Mouse (Mus musculus) hindbrain, embryonic 11.5 days (tissue): ENCODE data around the gene Zfp362. TPM values are rescaled to one million over a fixed set of nuclear protein-coding genes. Genes with fewer than 3 reads are reported as not detected.
A peak's percentile ranks its signal among the peaks of the same experiment; 100 is the strongest.

Experiments
- ATAC-seq: fragments of 200-750 bp; cut with Nextera tagmentation; 2 replicates; pipeline ENCODE4 v1.8.0; 2017; ENCODE audit warnings: mild to moderate bottlenecking, moderate TSS enrichment, moderate library complexity; ENCODE audit not compliant: low FRiP score
- DNase-seq: peaks from one replicate; pipeline ENCODE4 v3.0.0-alpha.2; 2015; ENCODE audit warnings: low spot score
- H3K27ac ChIP-seq: fragments of 300-500 bp; sonication (generic); 2 replicates; pipeline ENCODE4 v1.5.1; 2014; ENCODE audit warnings: mild to moderate bottlenecking, low read depth, low read length
- H3K27me3 ChIP-seq: fragments of 300-500 bp; sonication (generic); 2 replicates; pipeline ENCODE4 v1.6.1; 2014; ENCODE audit warnings: mild to moderate bottlenecking, low read length, moderate library complexity, mixed read lengths; ENCODE audit not compliant: control insufficient read depth, insufficient read depth
- H3K36me3 ChIP-seq: fragments of 300-500 bp; sonication (generic); 2 replicates; pipeline ENCODE4 v1.6.1; 2014; ENCODE audit warnings: mild to moderate bottlenecking, low read length, moderate library complexity, mixed read lengths; ENCODE audit not compliant: control insufficient read depth, insufficient read depth
- H3K4me1 ChIP-seq: fragments of 300-500 bp; sonication (generic); replicated peaks from 2 replicates; pipeline ENCODE4 v1.6.1; 2014; ENCODE audit warnings: low read length, mixed read lengths; ENCODE audit not compliant: control insufficient read depth, insufficient read depth
- H3K4me2 ChIP-seq: fragments of 300-500 bp; sonication (generic); replicated peaks from 2 replicates; pipeline ENCODE4 v1.6.1; 2014; ENCODE audit warnings: mild to moderate bottlenecking, low read depth, low read length
- H3K4me3 ChIP-seq: fragments of 300-500 bp; sonication (generic); 2 replicates; pipeline ENCODE4 v1.5.1; 2014; ENCODE audit warnings: low read depth, low read length
- H3K9ac ChIP-seq: fragments of 300-500 bp; sonication (generic); 2 replicates; pipeline ENCODE4 v1.6.1; 2014; ENCODE audit warnings: low read depth, low read length
- H3K9me3 ChIP-seq: fragments of 300-500 bp; sonication (generic); 2 replicates; pipeline ENCODE4 v1.6.1; 2016; ENCODE audit warnings: low read length; ENCODE audit not compliant: control insufficient read depth
- WGBS: fragments of 180-500 bp; shearing (Covaris S2); extraction: QIAGEN DNeasy Blood & Tissue Kit; methylation state at CpG from one replicate; pipeline ENCODE4 v1.1.7; 2014; 5-methylcytosine and 5-hydroxymethylcytosine counted together
- polyA plus RNA-seq: library from polyadenylated mRNA; unstranded; fragments of >200 nt; fragmentation: Nextera tagmentation; extraction: Ambion mirVana; gene quantifications from 2 replicates; pipeline ENCODE4 v1.2.1, GENCODE M21; 2014

Gene Zfp362
- polyA plus RNA-seq, 1 experiment from 2014 or later, result 30.4 TPM

DNA sequence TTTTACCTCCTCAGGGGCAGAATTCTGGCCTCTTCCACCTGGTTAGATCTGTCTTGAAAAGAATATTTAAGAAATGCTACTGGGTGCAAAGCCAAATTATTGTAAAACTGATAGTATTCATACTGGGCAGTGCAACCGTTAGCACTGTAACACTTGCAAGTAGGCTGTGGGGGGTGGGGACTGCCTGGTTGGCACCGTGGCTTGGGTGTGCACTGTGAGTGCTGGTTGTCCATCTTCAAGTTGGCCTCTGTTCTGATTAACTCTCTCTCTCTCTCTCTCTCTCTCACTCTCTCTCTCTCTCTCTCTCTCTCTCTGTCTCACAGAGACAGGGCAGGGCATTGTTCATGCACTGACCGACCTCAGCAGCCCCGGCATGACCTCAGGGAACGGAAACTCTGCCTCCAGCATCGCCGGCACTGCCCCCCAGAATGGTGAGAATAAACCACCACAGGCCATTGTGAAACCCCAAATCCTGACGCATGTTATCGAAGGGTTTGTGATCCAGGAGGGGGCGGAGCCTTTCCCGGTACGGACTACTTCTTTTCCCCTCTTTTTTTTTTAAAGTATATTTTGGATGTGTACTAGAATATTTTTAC, 62.7 kb downstream of the Zfp362 start:
- H3K36me3 ChIP-seq, result peaks cover 29% of the 10 kb centered on the region
- 73% methylated on average over 12 of the region's 12 CpGs for WGBS
- H3K9ac ChIP-seq, result no peak overlapping the region
- no peaks in the 10 kb centered on the region for H3K9me3 ChIP-seq
- H3K27me3 ChIP-seq, result no peaks in the 10 kb centered on the region
- peaks cover under 1% of the 10 kb centered on the region; the same call in 1 of the 2 replicates for H3K4me1 ChIP-seq
- DNase-seq (no peak), ATAC-seq (no peak)
- H3K27ac ChIP-seq, result no peak overlapping the region
- H3K4me2 ChIP-seq, result no peak overlapping the region
- H3K4me3 ChIP-seq, result no peak overlapping the region

DNA sequence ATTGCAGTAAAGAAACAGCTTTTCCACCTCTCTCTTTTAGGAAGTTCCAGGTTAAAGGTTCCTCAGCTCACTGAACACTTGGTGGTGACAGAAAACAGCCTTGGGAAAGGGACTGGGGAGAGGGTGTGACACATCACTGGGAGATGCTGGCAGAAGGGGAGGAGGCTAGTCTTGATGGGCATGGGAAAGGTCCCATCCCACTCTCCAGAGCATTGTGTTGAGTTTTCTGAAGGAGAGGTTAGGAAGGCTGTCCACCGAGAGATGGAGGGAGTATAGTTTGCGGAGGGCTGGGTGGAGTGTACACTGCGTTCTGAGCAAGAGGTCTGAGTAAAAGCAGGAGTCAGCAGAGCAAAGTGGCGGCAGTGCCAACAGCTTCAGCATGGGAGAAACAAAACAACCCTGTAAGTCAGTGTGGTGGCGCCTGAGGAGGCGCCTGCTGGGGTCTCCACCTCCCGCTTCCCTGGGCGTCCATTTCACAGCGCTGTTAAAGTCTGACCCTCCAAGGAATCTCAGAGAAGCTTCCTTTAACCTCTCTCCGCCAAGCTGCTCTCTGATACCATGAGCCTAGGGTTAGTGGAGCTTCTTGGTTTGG, 63.4 kb downstream of the Zfp362 start:
- 52% methylated on average over 10 of the region's 10 CpGs for WGBS

GRCm38 (mm10) chr4:128741906-128742305, 63.9 kb downstream of the Zfp362 start:
- Histone ChIP-seq H3K4me1 (peaks cover 10% of the 10 kb centered on the region; the same call in 1 of the 2 replicates), H3K9me3 (no peaks in the 10 kb centered on the region), H3K9ac (no peak overlapping the region), H3K27ac (no peak overlapping the region), H3K27me3 (no peaks in the 10 kb centered on the region), H3K4me3 (no peak overlapping the region), H3K4me2 (no peak overlapping the region), H3K36me3 (peaks cover 20% of the 10 kb centered on the region)
- DNase-seq (no peak), ATAC-seq (no peak)
- WGBS, result 37% methylated on average over 5 of the region's 5 CpGs

More for the DNA sequence above, 63.4 kb downstream of the Zfp362 start:
- peaks cover 25% of the 10 kb centered on the region for H3K36me3 ChIP-seq
- no peaks in the 10 kb centered on the region for H3K27me3 ChIP-seq
- H3K4me1 ChIP-seq, result peaks cover 6% of the 10 kb centered on the region; the same call in 1 of the 2 replicates
- no peak overlapping the region for H3K27ac ChIP-seq
- ATAC-seq (no peak), DNase-seq (no peak)
- no peaks in the 10 kb centered on the region for H3K9me3 ChIP-seq
- no peak overlapping the region for H3K9ac ChIP-seq
- no peak overlapping the region for H3K4me2 ChIP-seq
- H3K4me3 ChIP-seq, result no peak overlapping the region

DNA sequence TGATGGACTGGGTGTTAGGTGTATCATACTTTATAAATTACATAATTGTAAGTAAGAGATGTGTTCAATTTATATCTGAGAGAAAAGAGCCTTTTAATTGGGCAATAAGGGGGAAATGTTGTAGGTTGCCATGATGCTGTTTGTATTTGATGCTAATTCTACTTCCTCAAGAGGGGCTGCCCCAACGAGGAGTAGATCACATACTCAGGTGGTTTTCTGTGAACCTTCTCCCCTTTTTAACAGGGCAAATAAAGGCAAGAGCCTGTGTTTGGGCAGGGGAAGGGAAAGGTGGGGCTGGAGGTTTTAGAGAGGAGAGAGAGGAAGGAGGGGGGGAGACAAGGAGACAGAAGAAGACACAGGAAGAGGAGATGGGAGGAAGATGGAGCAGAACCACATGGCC, 65.0 kb downstream of the Zfp362 start:
- no peak overlapping the region for H3K9ac ChIP-seq
- ATAC-seq (no peak), DNase-seq (no peak)
- H3K4me3 ChIP-seq, result no peak overlapping the region
- no peaks in the 10 kb centered on the region for H3K9me3 ChIP-seq
- H3K4me1 ChIP-seq, result peaks cover 18% of the 10 kb centered on the region
- H3K27me3 ChIP-seq, result no peaks in the 10 kb centered on the region
- no peak overlapping the region for H3K4me2 ChIP-seq
- H3K27ac ChIP-seq, result no peak overlapping the region
- 70% methylated on average over 1 of the region's 1 CpGs for WGBS
- peaks cover 15% of the 10 kb centered on the region; the same call in 1 of the 2 replicates for H3K36me3 ChIP-seq

DNA sequence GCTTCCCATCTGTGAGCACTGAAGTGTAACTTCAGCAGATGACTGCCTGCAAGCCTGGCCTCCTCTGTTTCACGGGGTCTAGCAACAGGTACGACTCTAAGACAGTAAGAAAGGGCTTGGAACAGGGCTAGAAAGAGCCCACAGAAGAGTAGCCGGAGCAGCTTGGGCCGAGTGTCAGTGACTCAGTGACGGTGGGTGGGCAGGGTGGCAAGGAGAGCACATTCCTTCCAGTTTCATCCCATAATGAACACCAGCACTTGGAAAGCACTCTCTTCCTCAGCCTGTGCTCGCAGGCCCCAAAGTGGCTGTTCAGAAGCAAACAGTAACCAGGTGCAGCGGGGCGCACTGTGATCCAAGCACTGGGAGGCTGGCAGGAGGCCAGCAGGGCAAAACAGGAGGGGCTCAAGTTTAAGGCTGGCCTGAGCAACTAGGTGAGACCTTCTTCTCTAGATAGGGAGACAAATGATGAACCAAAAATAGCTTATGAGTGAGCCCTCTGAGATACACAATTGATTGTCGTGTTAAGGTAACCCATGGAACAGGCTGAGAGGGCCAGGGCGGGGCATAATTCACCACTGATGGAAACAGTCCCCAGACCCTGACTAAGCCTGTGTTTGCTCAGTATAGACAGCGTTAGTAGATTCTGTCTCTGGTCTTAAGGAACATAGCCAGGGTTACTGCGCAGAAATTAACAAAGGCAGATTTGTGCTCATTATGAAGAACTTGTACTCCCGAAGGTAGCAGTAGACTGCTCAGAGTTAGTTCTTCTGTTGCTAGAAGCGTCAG, 67.8 kb downstream of the Zfp362 start:
- WGBS, result 67% methylated on average over 14 of the region's 14 CpGs
- H3K36me3 ChIP-seq, result 0 out of 2 replicates have a peak, but pooled peaks cover 2% of the 10 kb centered on the region
- no peak for ATAC-seq
- H3K27me3 ChIP-seq, result no peaks in the 10 kb centered on the region
- H3K9me3 ChIP-seq, result no peaks in the 10 kb centered on the region
- H3K27ac ChIP-seq, result peak overlapping the region; percentile 90; the same call in 1 of the 2 replicates
- H3K4me1 ChIP-seq, result peaks cover 42% of the 10 kb centered on the region
- no peak overlapping the region; the same call in 1 of the 2 replicates for H3K4me2 ChIP-seq
- 0 out of 2 replicates have a peak overlapping the region, but pooled peaks have one; percentile 23 for H3K9ac ChIP-seq
- no peak overlapping the region for H3K4me3 ChIP-seq
- DNase-seq, result no peak

GRCm38 (mm10) chr4:128737137-128737589, 68.7 kb downstream of the Zfp362 start:
- no peak overlapping the region for H3K4me3 ChIP-seq
- H3K4me2 ChIP-seq, result peak overlapping the region; percentile 25
- 15% methylated on average over 6 of the region's 6 CpGs for WGBS
- peak overlapping the region; percentile 90 for H3K27ac ChIP-seq
- H3K9ac ChIP-seq, result peak overlapping the region; percentile 50; the same call in 1 of the 2 replicates
- H3K36me3 ChIP-seq, result 0 out of 2 replicates have a peak, but pooled peaks cover 2% of the 10 kb centered on the region
- no peaks in the 10 kb centered on the region for H3K27me3 ChIP-seq
- peak; percentile 69 for DNase-seq
- H3K4me1 ChIP-seq, result peaks cover 42% of the 10 kb centered on the region
- no peaks in the 10 kb centered on the region for H3K9me3 ChIP-seq
- ATAC-seq, result peak; percentile 61

DNA sequence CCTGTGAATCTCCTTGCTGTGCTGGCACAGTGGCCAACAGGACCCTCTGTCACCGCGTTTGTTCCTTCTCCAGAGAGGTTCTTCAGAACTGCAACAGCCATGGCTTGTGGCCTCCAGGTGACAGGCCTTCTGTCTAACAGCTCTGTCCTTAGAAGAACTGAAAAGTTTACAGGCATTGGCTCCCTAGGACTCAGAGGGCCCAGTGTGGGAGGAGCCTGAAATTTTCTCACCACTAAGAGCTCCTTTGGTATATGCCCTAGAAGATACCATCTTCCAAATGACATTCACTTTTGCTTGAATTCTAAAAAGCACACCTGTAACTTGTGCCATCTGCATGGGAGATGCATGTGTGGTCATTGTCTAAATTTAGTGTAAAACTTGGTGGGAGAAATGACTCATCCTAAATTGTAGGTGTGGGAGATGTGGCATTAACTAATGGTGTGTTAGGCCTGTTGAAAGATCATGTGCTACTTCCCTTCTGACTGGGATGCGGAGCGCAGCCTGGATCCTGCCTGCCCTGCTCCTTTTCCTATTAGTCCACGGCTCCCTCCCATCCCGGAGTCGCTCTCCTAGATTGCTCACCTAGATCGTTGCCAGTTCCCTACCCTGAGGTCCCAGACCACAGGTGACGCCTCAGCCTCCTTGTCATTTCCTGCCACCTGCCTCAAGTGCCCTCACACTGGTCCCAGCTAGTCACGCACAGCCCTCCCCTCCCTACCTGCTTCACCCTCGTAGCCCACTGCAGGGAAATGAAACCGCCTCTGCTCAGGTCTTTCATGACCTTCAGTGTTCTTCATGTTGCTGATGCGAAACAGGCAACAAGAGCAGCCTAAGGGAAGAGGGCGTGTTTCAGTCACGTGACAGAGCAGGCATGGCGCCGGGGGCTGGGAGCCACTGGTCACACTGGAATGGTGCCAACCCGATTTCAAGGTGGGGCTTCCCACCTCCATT, 70.8 kb downstream of the Zfp362 start:
- WGBS, result 84% methylated on average over 18 of the region's 18 CpGs
- Histone ChIP-seq H3K27ac (peak overlapping the region; percentile 90), H3K4me3 (no peak overlapping the region), H3K4me2 (no peak overlapping the region; the same call in 1 of the 2 replicates), H3K9ac (0 out of 2 replicates have a peak overlapping the region, but pooled peaks have one; percentile 31), H3K4me1 (peaks cover 44% of the 10 kb centered on the region), H3K9me3 (no peaks in the 10 kb centered on the region), H3K36me3 (0 out of 2 replicates have a peak, but pooled peaks cover 2% of the 10 kb centered on the region), H3K27me3 (no peaks in the 10 kb centered on the region)
- no peak for ATAC-seq
- no peak for DNase-seq

- no peak for ATAC-seq
- Histone ChIP-seq H3K4me3 (no peak overlapping the region), H3K27me3 (no peaks in the 10 kb centered on the region), H3K9ac (peak overlapping the region; percentile 31; the same call in 1 of the 2 replicates), H3K36me3 (0 out of 2 replicates have a peak, but pooled peaks cover 2% of the 10 kb centered on the region), H3K4me1 (peaks cover 46% of the 10 kb centered on the region), H3K4me2 (peak overlapping the region; percentile 1; the same call in 1 of the 2 replicates), H3K27ac (peak overlapping the region; percentile 2; the same call in 1 of the 2 replicates), H3K9me3 (no peaks in the 10 kb centered on the region)
- no peak for DNase-seq
- 38% methylated on average over 5 of the region's 5 CpGs for WGBS
These were observed 71.6 kb downstream of the Zfp362 start for GRCm38 (mm10) chr4:128734217-128734616.
